Mouse (Mus musculus): ENCODE results near the gene Tns1. TPM values are rescaled to one million over a fixed set of nuclear protein-coding genes. Genes with fewer than 3 reads are reported as not detected.

The Tns1 gene
- polyA plus RNA-seq, 1 experiment from 2014 or later = 137 TPM

GRCm38 (mm10) chr1:73941697-73942096 lies 182.6 kb downstream of the Tns1 start:
- no peak for ATAC-seq (ENCODE audit: low read depth)
- Histone ChIP-seq H3K4me1 (replicated peaks; ENCODE audit: control insufficient read depth, insufficient read depth, low read length) (peaks cover 12% of the 10 kb centered on the region), H3K27ac (ENCODE audit: low read length) (no peak overlapping the region)

GRCm38 (mm10) chr1:73940491-73941204 lies 183.6 kb downstream of the Tns1 start:
- no peak for ATAC-seq (ENCODE audit: low read depth)
- Histone ChIP-seq H3K27ac (ENCODE audit: low read length) (no peak overlapping the region), H3K4me3 (ENCODE audit: low read length) (no peak overlapping the region), H3K4me2 (ENCODE audit: low read depth, low read length) (no peak overlapping the region), H3K4me1 (replicated peaks; ENCODE audit: control insufficient read depth, insufficient read depth, low read length) (peaks cover 22% of the 10 kb centered on the region), H3K36me3 (ENCODE audit: control insufficient read depth, insufficient read depth, low read length) (peaks cover 9% of the 10 kb centered on the region), H3K9ac (ENCODE audit: low read length) (no peak overlapping the region), H3K27me3 (ENCODE audit: control insufficient read depth, insufficient read depth, low read depth, low read length) (no peaks in the 10 kb centered on the region), H3K9me3 (ENCODE audit: control insufficient read depth, low read length) (no peaks in the 10 kb centered on the region)
- WGBS = 77% methylated on average over 9 of the region's 9 CpGs

More at GRCm38 (mm10) chr1:73941697-73942096, 182.6 kb downstream of the Tns1 start:
- Histone ChIP-seq H3K36me3 (ENCODE audit: control insufficient read depth, insufficient read depth, low read length) (peaks cover 7% of the 10 kb centered on the region), H3K9me3 (ENCODE audit: control insufficient read depth, low read length) (no peaks in the 10 kb centered on the region), H3K27me3 (ENCODE audit: control insufficient read depth, insufficient read depth, low read depth, low read length) (no peaks in the 10 kb centered on the region), H3K4me3 (ENCODE audit: low read length) (no peak overlapping the region), H3K4me2 (ENCODE audit: low read depth, low read length) (no peak overlapping the region), H3K9ac (ENCODE audit: low read length) (no peak overlapping the region)
- 81% methylated on average over 9 of the region's 9 CpGs for WGBS

GRCm38 (mm10) chr1:73938597-73938996 lies 185.7 kb downstream of the Tns1 start:
- 64% methylated on average over 10 of the region's 10 CpGs for WGBS
- ATAC-seq (ENCODE audit: low read depth) = no peak
- H3K9ac ChIP-seq (ENCODE audit: low read length) = no peak overlapping the region
- no peaks in the 10 kb centered on the region for H3K27me3 ChIP-seq (ENCODE audit: control insufficient read depth, insufficient read depth, low read depth, low read length)
- H3K9me3 ChIP-seq (ENCODE audit: control insufficient read depth, low read length) = no peaks in the 10 kb centered on the region
- no peak overlapping the region for H3K27ac ChIP-seq (ENCODE audit: low read length)
- H3K4me3 ChIP-seq (ENCODE audit: low read length) = no peak overlapping the region
- H3K4me2 ChIP-seq (ENCODE audit: low read depth, low read length) = no peak overlapping the region
- peaks cover 14% of the 10 kb centered on the region for H3K36me3 ChIP-seq (ENCODE audit: control insufficient read depth, insufficient read depth, low read length)
- peaks cover 31% of the 10 kb centered on the region for H3K4me1 ChIP-seq (replicated peaks; ENCODE audit: control insufficient read depth, insufficient read depth, low read length)

GRCm38 (mm10) chr1:73937805-73938204 lies 186.4 kb downstream of the Tns1 start:
- Histone ChIP-seq H3K27me3 (ENCODE audit: control insufficient read depth, insufficient read depth, low read depth, low read length) (no peaks in the 10 kb centered on the region), H3K36me3 (ENCODE audit: control insufficient read depth, insufficient read depth, low read length) (peaks cover 14% of the 10 kb centered on the region), H3K9ac (ENCODE audit: low read length) (no peak overlapping the region), H3K27ac (ENCODE audit: low read length) (no peak overlapping the region), H3K4me3 (ENCODE audit: low read length) (no peak overlapping the region), H3K4me1 (replicated peaks; ENCODE audit: control insufficient read depth, insufficient read depth, low read length) (peaks cover 38% of the 10 kb centered on the region), H3K9me3 (ENCODE audit: control insufficient read depth, low read length) (no peaks in the 10 kb centered on the region), H3K4me2 (ENCODE audit: low read depth, low read length) (no peak overlapping the region)
- ATAC-seq (ENCODE audit: low read depth) = no peak
- WGBS = 58% methylated on average over 6 of the region's 6 CpGs

GRCm38 (mm10) chr1:73936537-73936936 lies 187.7 kb downstream of the Tns1 start:
- no peak overlapping the region for H3K9ac ChIP-seq (ENCODE audit: low read length)
- no peak overlapping the region for H3K4me2 ChIP-seq (ENCODE audit: low read depth, low read length)
- H3K4me1 ChIP-seq (replicated peaks; ENCODE audit: control insufficient read depth, insufficient read depth, low read length) = peaks cover 51% of the 10 kb centered on the region
- H3K9me3 ChIP-seq (ENCODE audit: control insufficient read depth, low read length) = no peaks in the 10 kb centered on the region
- no peak for ATAC-seq (ENCODE audit: low read depth)
- peaks cover 11% of the 10 kb centered on the region for H3K36me3 ChIP-seq (ENCODE audit: control insufficient read depth, insufficient read depth, low read length)
- no peaks in the 10 kb centered on the region for H3K27me3 ChIP-seq (ENCODE audit: control insufficient read depth, insufficient read depth, low read depth, low read length)
- H3K4me3 ChIP-seq (ENCODE audit: low read length) = no peak overlapping the region
- WGBS = 22% methylated on average over 3 of the region's 3 CpGs
- no peak overlapping the region for H3K27ac ChIP-seq (ENCODE audit: low read length)

- Histone ChIP-seq H3K4me3 (ENCODE audit: low read length) (no peak overlapping the region), H3K4me1 (replicated peaks; ENCODE audit: control insufficient read depth, insufficient read depth, low read length) (peaks cover 54% of the 10 kb centered on the region), H3K9me3 (ENCODE audit: control insufficient read depth, low read length) (no peaks in the 10 kb centered on the region), H3K27me3 (ENCODE audit: control insufficient read depth, insufficient read depth, low read depth, low read length) (no peaks in the 10 kb centered on the region), H3K4me2 (ENCODE audit: low read depth, low read length) (no peak overlapping the region), H3K27ac (ENCODE audit: low read length) (peak overlapping the region; percentile 85), H3K9ac (ENCODE audit: low read length) (no peak overlapping the region), H3K36me3 (ENCODE audit: control insufficient read depth, insufficient read depth, low read length) (peaks cover 7% of the 10 kb centered on the region)
- 50% methylated on average over 4 of the region's 4 CpGs for WGBS
- ATAC-seq (ENCODE audit: low read depth) = peak; percentile 37
Observed at GRCm38 (mm10) chr1:73935442-73936080, 188.7 kb downstream of the Tns1 start.

- ATAC-seq (ENCODE audit: low read depth) = no peak; the same call in 1 of the 2 replicates
Observed at GRCm38 (mm10) chr1:73933146-73933490, 191.1 kb downstream of the Tns1 start.

GRCm38 (mm10) chr1:73932421-73933145 lies 191.7 kb downstream of the Tns1 start:
- Histone ChIP-seq H3K27ac (ENCODE audit: low read length) (peak overlapping the region; percentile 90), H3K4me2 (ENCODE audit: low read depth, low read length) (no peak overlapping the region), H3K4me3 (ENCODE audit: low read length) (no peak overlapping the region), H3K27me3 (ENCODE audit: control insufficient read depth, insufficient read depth, low read depth, low read length) (no peaks in the 10 kb centered on the region), H3K36me3 (ENCODE audit: control insufficient read depth, insufficient read depth, low read length) (peaks cover 10% of the 10 kb centered on the region), H3K9ac (ENCODE audit: low read length) (no peak overlapping the region; the same call in 1 of the 2 replicates), H3K9me3 (ENCODE audit: control insufficient read depth, low read length) (no peaks in the 10 kb centered on the region), H3K4me1 (replicated peaks; ENCODE audit: control insufficient read depth, insufficient read depth, low read length) (peaks cover 64% of the 10 kb centered on the region)
- WGBS = 27% methylated on average over 10 of the region's 10 CpGs
- peak; percentile 52 for ATAC-seq (ENCODE audit: low read depth)

More at GRCm38 (mm10) chr1:73933146-73933490, 191.1 kb downstream of the Tns1 start:
- Histone ChIP-seq H3K4me2 (ENCODE audit: low read depth, low read length) (no peak overlapping the region), H3K4me3 (ENCODE audit: low read length) (no peak overlapping the region), H3K9me3 (ENCODE audit: control insufficient read depth, low read length) (no peaks in the 10 kb centered on the region), H3K4me1 (replicated peaks; ENCODE audit: control insufficient read depth, insufficient read depth, low read length) (peaks cover 61% of the 10 kb centered on the region), H3K9ac (ENCODE audit: low read length) (no peak overlapping the region), H3K27ac (ENCODE audit: low read length) (peak overlapping the region; percentile 90), H3K36me3 (ENCODE audit: control insufficient read depth, insufficient read depth, low read length) (peaks cover 7% of the 10 kb centered on the region), H3K27me3 (ENCODE audit: control insufficient read depth, insufficient read depth, low read depth, low read length) (no peaks in the 10 kb centered on the region)
- 40% methylated on average over 5 of the region's 5 CpGs for WGBS

- peaks cover 15% of the 10 kb centered on the region for H3K36me3 ChIP-seq (ENCODE audit: control insufficient read depth, insufficient read depth, low read length)
- no peaks in the 10 kb centered on the region for H3K9me3 ChIP-seq (ENCODE audit: control insufficient read depth, low read length)
- no peak for ATAC-seq (ENCODE audit: low read depth)
- H3K4me3 ChIP-seq (ENCODE audit: low read length) = no peak overlapping the region
- H3K4me2 ChIP-seq (ENCODE audit: low read depth, low read length) = no peak overlapping the region
- H3K9ac ChIP-seq (ENCODE audit: low read length) = no peak overlapping the region
- peaks cover 61% of the 10 kb centered on the region for H3K4me1 ChIP-seq (replicated peaks; ENCODE audit: control insufficient read depth, insufficient read depth, low read length)
- 48% methylated on average over 5 of the region's 5 CpGs for WGBS
- no peaks in the 10 kb centered on the region for H3K27me3 ChIP-seq (ENCODE audit: control insufficient read depth, insufficient read depth, low read depth, low read length)
- H3K27ac ChIP-seq (ENCODE audit: low read length) = peak overlapping the region; percentile 90
Observed at GRCm38 (mm10) chr1:73931851-73932250, 192.4 kb downstream of the Tns1 start.
